Mouse (Mus musculus) forebrain, embryonic 11.5 days (tissue): Measurements from ENCODE around the gene Slc12a7. TPM values are rescaled to one million over a fixed set of nuclear protein-coding genes. Genes with fewer than 3 reads are reported as not detected.
"Not testable (repeated sequence)": the region's sequence is repeated elsewhere in the genome, so short reads cannot be mapped to it uniquely, and the experiment has no call there.

Experiments
- ATAC-seq: fragments of 200-750 bp; cut with Nextera tagmentation; replicated peaks from 2 replicates; pipeline ENCODE4 v1.8.0; 2017; ENCODE audit warnings: moderate TSS enrichment; ENCODE audit not compliant: low FRiP score
- DNase-seq: peaks from one replicate; pipeline ENCODE4 v3.0.0-alpha.2; 2017; ENCODE audit warnings: low spot score
- H3K27ac ChIP-seq: fragments of 300-500 bp; sonication (generic); 2 replicates; pipeline ENCODE4 v1.5.1; 2014; ENCODE audit warnings: low read depth, low read length
- H3K27me3 ChIP-seq: fragments of 300-500 bp; sonication (generic); 2 replicates; pipeline ENCODE4 v1.6.1; 2014; ENCODE audit warnings: mild to moderate bottlenecking, low read length, mixed read lengths; ENCODE audit not compliant: control insufficient read depth, insufficient read depth
- H3K36me3 ChIP-seq: fragments of 300-500 bp; sonication (generic); 2 replicates; pipeline ENCODE4 v1.6.1; 2014; ENCODE audit warnings: mild to moderate bottlenecking, low read length, moderate library complexity, mixed read lengths; ENCODE audit not compliant: control insufficient read depth, insufficient read depth
- H3K4me1 ChIP-seq: fragments of 300-500 bp; sonication (generic); replicated peaks from 2 replicates; pipeline ENCODE4 v1.6.1; 2014; ENCODE audit warnings: low read length, mixed read lengths; ENCODE audit not compliant: control insufficient read depth, insufficient read depth
- H3K4me2 ChIP-seq: fragments of 300-500 bp; sonication (generic); 2 replicates; pipeline ENCODE4 v1.6.1; 2014; ENCODE audit warnings: low read depth, mild to moderate bottlenecking, low read length, moderate library complexity, mixed read lengths; ENCODE audit not compliant: severe bottlenecking
- H3K4me3 ChIP-seq: fragments of 300-500 bp; sonication (generic); 2 replicates; pipeline ENCODE4 v1.5.1; 2014; ENCODE audit warnings: low read depth, low read length
- H3K9ac ChIP-seq: fragments of 300-500 bp; sonication (generic); 2 replicates; pipeline ENCODE4 v1.6.1; 2014; ENCODE audit warnings: low read length
- H3K9me3 ChIP-seq: fragments of 300-500 bp; sonication (generic); 2 replicates; pipeline ENCODE4 v1.6.1; 2016; ENCODE audit warnings: low read length, mixed read lengths; ENCODE audit not compliant: control insufficient read depth
- WGBS: fragments of 180-500 bp; shearing (Covaris S2); extraction: QIAGEN DNeasy Blood & Tissue Kit; methylation state at CpG from one replicate; pipeline ENCODE4 v1.1.7; 2014; 5-methylcytosine and 5-hydroxymethylcytosine counted together
- polyA plus RNA-seq: library from polyadenylated mRNA; unstranded; fragments of >200 nt; fragmentation: Nextera tagmentation; extraction: Ambion mirVana; gene quantifications from 2 replicates; pipeline ENCODE4 v1.2.1, GENCODE M21; 2014

Slc12a7 gene
- polyA plus RNA-seq, 1 experiment from 2014 or later: 55.6 TPM

- H3K27ac ChIP-seq: no peak overlapping the region
- no peak overlapping the region for H3K4me3 ChIP-seq
- no peaks in the 10 kb centered on the region for H3K4me1 ChIP-seq
- ATAC-seq (no peak), DNase-seq (no peak)
- H3K9ac ChIP-seq: no peak overlapping the region
- no peaks in the 10 kb centered on the region for H3K27me3 ChIP-seq
- 82% methylated on average over 1 of the region's 1 CpGs for WGBS
- no peaks in the 10 kb centered on the region for H3K36me3 ChIP-seq
- H3K9me3 ChIP-seq: no peaks in the 10 kb centered on the region
- H3K4me2 ChIP-seq: no peak overlapping the region
Observed at GRCm38 (mm10) chr13:73694972-73695371, 37.9 kb upstream of the Slc12a7 start.

- H3K4me3 ChIP-seq: no peak overlapping the region
- WGBS: 90% methylated on average over 3 of the region's 3 CpGs
- no peaks in the 10 kb centered on the region for H3K36me3 ChIP-seq
- ATAC-seq (no peak), DNase-seq (no peak)
- H3K4me2 ChIP-seq: no peak overlapping the region
- H3K9ac ChIP-seq: no peak overlapping the region
- no peaks in the 10 kb centered on the region for H3K9me3 ChIP-seq
- no peak overlapping the region for H3K27ac ChIP-seq
- no peaks in the 10 kb centered on the region for H3K27me3 ChIP-seq
- no peaks in the 10 kb centered on the region for H3K4me1 ChIP-seq
Observed at GRCm38 (mm10) chr13:73696529-73696928, 36.4 kb upstream of the Slc12a7 start.

- Histone ChIP-seq H3K27ac (no peak overlapping the region), H3K36me3 (no peaks in the 10 kb centered on the region), H3K4me3 (no peak overlapping the region), H3K9ac (no peak overlapping the region), H3K4me2 (no peak overlapping the region), H3K4me1 (no peaks in the 10 kb centered on the region), H3K27me3 (no peaks in the 10 kb centered on the region), H3K9me3 (no peaks in the 10 kb centered on the region)
- ATAC-seq: no peak
- WGBS: 91% methylated on average over 6 of the region's 6 CpGs
- no peak for DNase-seq
Observed at GRCm38 (mm10) chr13:73699714-73700113, 33.2 kb upstream of the Slc12a7 start.

- Histone ChIP-seq H3K9ac (no peak overlapping the region), H3K4me1 (no peaks in the 10 kb centered on the region), H3K27ac (no peak overlapping the region), H3K36me3 (no peaks in the 10 kb centered on the region), H3K9me3 (no peaks in the 10 kb centered on the region), H3K4me2 (no peak overlapping the region), H3K27me3 (no peaks in the 10 kb centered on the region), H3K4me3 (no peak overlapping the region)
- DNase-seq (no peak), ATAC-seq (no peak)
- WGBS: 88% methylated on average over 12 of the region's 12 CpGs
Observed at GRCm38 (mm10) chr13:73700554-73700953, 32.3 kb upstream of the Slc12a7 start.

GRCm38 (mm10) chr13:73701161-73701883 lies 31.6 kb upstream of the Slc12a7 start:
- Histone ChIP-seq H3K36me3 (no peaks in the 10 kb centered on the region), H3K4me1 (no peaks in the 10 kb centered on the region), H3K9ac (no peak overlapping the region), H3K27ac (no peak overlapping the region), H3K9me3 (no peaks in the 10 kb centered on the region), H3K27me3 (no peaks in the 10 kb centered on the region), H3K4me2 (no peak overlapping the region), H3K4me3 (no peak overlapping the region)
- ATAC-seq (no peak), DNase-seq (no peak)
- WGBS: 90% methylated on average over 9 of the region's 9 CpGs

- ATAC-seq (no peak), DNase-seq (no peak)
- H3K4me3 ChIP-seq: no peak overlapping the region
- H3K9me3 ChIP-seq: no peaks in the 10 kb centered on the region
- no peaks in the 10 kb centered on the region for H3K27me3 ChIP-seq
- H3K9ac ChIP-seq: no peak overlapping the region
- no peak overlapping the region for H3K4me2 ChIP-seq
- no peaks in the 10 kb centered on the region for H3K36me3 ChIP-seq
- WGBS: 85% methylated on average over 4 of the region's 4 CpGs
- no peak overlapping the region for H3K27ac ChIP-seq
- no peaks in the 10 kb centered on the region for H3K4me1 ChIP-seq
Observed at GRCm38 (mm10) chr13:73702776-73703175, 30.1 kb upstream of the Slc12a7 start.

GRCm38 (mm10) chr13:73703486-73703885 lies 29.4 kb upstream of the Slc12a7 start:
- not testable (repeated sequence) for DNase-seq, H3K27me3 ChIP-seq, H3K9ac ChIP-seq, H3K4me2 ChIP-seq, H3K36me3 ChIP-seq, H3K9me3 ChIP-seq, H3K4me1 ChIP-seq, H3K27ac ChIP-seq, ATAC-seq, H3K4me3 ChIP-seq
- WGBS: 89% methylated on average over 4 of the region's 4 CpGs

GRCm38 (mm10) chr13:73704694-73705325 lies 28.1 kb upstream of the Slc12a7 start, which contains the start of gene Slc6a19:
TSS of gene Slc6a19 (minus strand) at chr13:73704865.
- Histone ChIP-seq H3K4me1 (no peaks in the 10 kb centered on the region), H3K4me3 (no peak within 1 kb of the TSS), H3K27ac (no peak within 1 kb of the TSS), H3K9me3 (no peaks in the 10 kb centered on the region), H3K9ac (no peak within 1 kb of the TSS), H3K36me3 (no peaks in the 10 kb centered on the region), H3K27me3 (no peaks in the 10 kb centered on the region), H3K4me2 (no peak within 1 kb of the TSS)
- ATAC-seq (no peak), DNase-seq (no peak)
- WGBS: 90% methylated on average over 7 of the region's 7 CpGs

GRCm38 (mm10) chr13:73709491-73709890 lies 23.4 kb upstream of the Slc12a7 start:
- Histone ChIP-seq H3K4me3 (no peak overlapping the region), H3K27me3 (no peaks in the 10 kb centered on the region), H3K4me2 (no peak overlapping the region), H3K9me3 (no peaks in the 10 kb centered on the region), H3K27ac (no peak overlapping the region), H3K9ac (no peak overlapping the region), H3K4me1 (no peaks in the 10 kb centered on the region), H3K36me3 (no peaks in the 10 kb centered on the region)
- DNase-seq (no peak), ATAC-seq (no peak)
- WGBS: 78% methylated on average over 6 of the region's 6 CpGs
